Mouse (Mus musculus): ENCODE measurements at regions not wholly inside any gene's neighbourhood (a gene's known extent, or its start where the extent isn't known, plus 50 kb on each side); places are given as distances from the start of the nearest gene placed in this dataset.

- ATAC-seq (replicated peaks; ENCODE audit: insufficient number of reproducible peaks, low FRiP score, low TSS enrichment) = no peak
- Histone ChIP-seq H3K9ac (ENCODE audit: low read depth, low read length) (no peak overlapping the region), H3K27me3 (ENCODE audit: control insufficient read depth, insufficient read depth, low read length) (no peaks in the 10 kb centered on the region), H3K4me1 (ENCODE audit: control insufficient read depth, insufficient read depth, low read length) (0 out of 2 replicates have a peak, but pooled peaks cover 3% of the 10 kb centered on the region), H3K27ac (ENCODE audit: low read depth, low read length) (no peak overlapping the region), H3K4me3 (ENCODE audit: low read depth, low read length) (no peak overlapping the region), H3K36me3 (ENCODE audit: control insufficient read depth, insufficient read depth, low read length) (no peaks in the 10 kb centered on the region), H3K4me2 (no peak overlapping the region), H3K9me3 (replicated peaks; ENCODE audit: control insufficient read depth, low read length) (no peaks in the 10 kb centered on the region)
- 64% methylated on average over 5 of the region's 5 CpGs for WGBS (ENCODE audit: insufficient replicate concordance)
Measured at GRCm38 (mm10) chr6:143361149-143361725, 194.2 kb downstream of the Etnk1 start.

GRCm38 (mm10) chr6:143361963-143362362 lies 194.9 kb downstream of the Etnk1 start:
- no peaks in the 10 kb centered on the region for H3K27me3 ChIP-seq (ENCODE audit: control insufficient read depth, insufficient read depth, low read length)
- 83% methylated on average over 2 of the region's 2 CpGs for WGBS (ENCODE audit: insufficient replicate concordance)
- H3K9ac ChIP-seq (ENCODE audit: low read depth, low read length) = no peak overlapping the region
- H3K4me2 ChIP-seq = no peak overlapping the region
- no peaks in the 10 kb centered on the region for H3K9me3 ChIP-seq (replicated peaks; ENCODE audit: control insufficient read depth, low read length)
- H3K4me3 ChIP-seq (ENCODE audit: low read depth, low read length) = no peak overlapping the region
- no peak overlapping the region for H3K27ac ChIP-seq (ENCODE audit: low read depth, low read length)
- H3K4me1 ChIP-seq (ENCODE audit: control insufficient read depth, insufficient read depth, low read length) = 0 out of 2 replicates have a peak, but pooled peaks cover 3% of the 10 kb centered on the region
- H3K36me3 ChIP-seq (ENCODE audit: control insufficient read depth, insufficient read depth, low read length) = no peaks in the 10 kb centered on the region
- ATAC-seq (replicated peaks; ENCODE audit: insufficient number of reproducible peaks, low FRiP score, low TSS enrichment) = no peak

GRCm38 (mm10) chr6:143365840-143366239 lies 198.8 kb downstream of the Etnk1 start:
- H3K9me3 ChIP-seq (replicated peaks; ENCODE audit: control insufficient read depth, low read length) = no peaks in the 10 kb centered on the region
- no peak overlapping the region for H3K4me3 ChIP-seq (ENCODE audit: low read depth, low read length)
- H3K36me3 ChIP-seq (ENCODE audit: control insufficient read depth, insufficient read depth, low read length) = no peaks in the 10 kb centered on the region
- WGBS (ENCODE audit: insufficient replicate concordance) = 89% methylated on average over 5 of the region's 5 CpGs
- no peak overlapping the region for H3K4me2 ChIP-seq
- ATAC-seq (replicated peaks; ENCODE audit: insufficient number of reproducible peaks, low FRiP score, low TSS enrichment) = no peak
- H3K27me3 ChIP-seq (ENCODE audit: control insufficient read depth, insufficient read depth, low read length) = no peaks in the 10 kb centered on the region
- peaks cover 8% of the 10 kb centered on the region; the same call in 1 of the 2 replicates for H3K4me1 ChIP-seq (ENCODE audit: control insufficient read depth, insufficient read depth, low read length)
- no peak overlapping the region for H3K27ac ChIP-seq (ENCODE audit: low read depth, low read length)
- H3K9ac ChIP-seq (ENCODE audit: low read depth, low read length) = no peak overlapping the region

- Histone ChIP-seq H3K27ac (ENCODE audit: low read depth, low read length) (peak overlapping the region; percentile 62), H3K9me3 (replicated peaks; ENCODE audit: control insufficient read depth, low read length) (no peaks in the 10 kb centered on the region), H3K9ac (ENCODE audit: low read depth, low read length) (no peak overlapping the region), H3K4me2 (peak overlapping the region; percentile 9; the same call in 1 of the 2 replicates), H3K4me3 (ENCODE audit: low read depth, low read length) (no peak overlapping the region), H3K27me3 (ENCODE audit: control insufficient read depth, insufficient read depth, low read length) (no peaks in the 10 kb centered on the region), H3K36me3 (ENCODE audit: control insufficient read depth, insufficient read depth, low read length) (no peaks in the 10 kb centered on the region), H3K4me1 (ENCODE audit: control insufficient read depth, insufficient read depth, low read length) (peaks cover 8% of the 10 kb centered on the region; the same call in 1 of the 2 replicates)
- no peak for ATAC-seq (replicated peaks; ENCODE audit: insufficient number of reproducible peaks, low FRiP score, low TSS enrichment)
- 57% methylated on average over 3 of the region's 3 CpGs for WGBS (ENCODE audit: insufficient replicate concordance)
Measured at GRCm38 (mm10) chr6:143367804-143368203, 200.8 kb downstream of the Etnk1 start.

- no peak overlapping the region for H3K4me2 ChIP-seq
- 61% methylated on average over 8 of the region's 8 CpGs for WGBS (ENCODE audit: insufficient replicate concordance)
Measured at GRCm38 (mm10) chr6:143368646-143369045, 201.6 kb downstream of the Etnk1 start.

DNA sequence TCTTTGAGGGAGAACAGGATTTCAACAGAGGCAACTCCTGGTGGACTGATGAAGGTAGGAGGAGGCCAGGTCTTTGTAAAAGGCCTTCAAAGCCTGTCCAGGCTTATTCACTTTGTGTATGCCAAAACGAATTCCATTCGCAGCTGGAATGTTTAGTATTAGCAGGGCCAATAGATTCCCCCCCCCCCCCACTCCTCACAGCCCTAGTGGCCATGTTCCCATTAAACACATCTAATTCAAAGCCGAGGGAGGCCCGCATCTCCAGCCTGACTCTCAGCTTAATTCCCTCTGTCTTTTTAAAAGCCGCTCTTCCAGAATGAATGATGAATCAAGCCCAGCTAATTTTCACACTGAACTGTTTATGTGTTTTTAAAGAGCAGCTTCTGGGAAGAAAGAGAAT lies 205.5 kb downstream of the Etnk1 start:
- no peak for ATAC-seq (replicated peaks; ENCODE audit: insufficient number of reproducible peaks, low FRiP score, low TSS enrichment)
- Histone ChIP-seq H3K9ac (ENCODE audit: low read depth, low read length) (no peak overlapping the region), H3K4me1 (ENCODE audit: control insufficient read depth, insufficient read depth, low read length) (peaks cover 5% of the 10 kb centered on the region; the same call in 1 of the 2 replicates), H3K27me3 (ENCODE audit: control insufficient read depth, insufficient read depth, low read length) (no peaks in the 10 kb centered on the region), H3K9me3 (replicated peaks; ENCODE audit: control insufficient read depth, low read length) (no peaks in the 10 kb centered on the region), H3K4me3 (ENCODE audit: low read depth, low read length) (no peak overlapping the region), H3K27ac (ENCODE audit: low read depth, low read length) (no peak overlapping the region), H3K36me3 (ENCODE audit: control insufficient read depth, insufficient read depth, low read length) (no peaks in the 10 kb centered on the region), H3K4me2 (no peak overlapping the region)
- WGBS (ENCODE audit: insufficient replicate concordance) = 64% methylated on average over 5 of the region's 5 CpGs

More at GRCm38 (mm10) chr6:143368646-143369045, 201.6 kb downstream of the Etnk1 start:
- no peak overlapping the region for H3K4me3 ChIP-seq (ENCODE audit: low read depth, low read length)
- no peak overlapping the region for H3K27ac ChIP-seq (ENCODE audit: low read depth, low read length)
- peaks cover 8% of the 10 kb centered on the region; the same call in 1 of the 2 replicates for H3K4me1 ChIP-seq (ENCODE audit: control insufficient read depth, insufficient read depth, low read length)
- no peaks in the 10 kb centered on the region for H3K36me3 ChIP-seq (ENCODE audit: control insufficient read depth, insufficient read depth, low read length)
- ATAC-seq (replicated peaks; ENCODE audit: insufficient number of reproducible peaks, low FRiP score, low TSS enrichment) = no peak
- H3K27me3 ChIP-seq (ENCODE audit: control insufficient read depth, insufficient read depth, low read length) = no peaks in the 10 kb centered on the region
- no peaks in the 10 kb centered on the region for H3K9me3 ChIP-seq (replicated peaks; ENCODE audit: control insufficient read depth, low read length)
- no peak overlapping the region for H3K9ac ChIP-seq (ENCODE audit: low read depth, low read length)

GRCm38 (mm10) chr6:143373686-143374273 lies 206.8 kb downstream of the Etnk1 start:
- Histone ChIP-seq H3K9ac (ENCODE audit: low read depth, low read length) (no peak overlapping the region), H3K4me1 (ENCODE audit: control insufficient read depth, insufficient read depth, low read length) (no peaks in the 10 kb centered on the region), H3K4me3 (ENCODE audit: low read depth, low read length) (no peak overlapping the region), H3K27ac (ENCODE audit: low read depth, low read length) (no peak overlapping the region), H3K36me3 (ENCODE audit: control insufficient read depth, insufficient read depth, low read length) (no peaks in the 10 kb centered on the region), H3K9me3 (replicated peaks; ENCODE audit: control insufficient read depth, low read length) (no peaks in the 10 kb centered on the region), H3K27me3 (ENCODE audit: control insufficient read depth, insufficient read depth, low read length) (no peaks in the 10 kb centered on the region), H3K4me2 (no peak overlapping the region)
- ATAC-seq (replicated peaks; ENCODE audit: insufficient number of reproducible peaks, low FRiP score, low TSS enrichment) = 0 out of 2 replicates have a peak, but pooled peaks have one; percentile 10
- 58% methylated on average over 15 of the region's 15 CpGs for WGBS (ENCODE audit: insufficient replicate concordance)

- Histone ChIP-seq H3K4me2 (no peak overlapping the region), H3K36me3 (ENCODE audit: control insufficient read depth, insufficient read depth, low read length) (no peaks in the 10 kb centered on the region), H3K4me3 (ENCODE audit: low read depth, low read length) (no peak overlapping the region), H3K27ac (ENCODE audit: low read depth, low read length) (no peak overlapping the region), H3K27me3 (ENCODE audit: control insufficient read depth, insufficient read depth, low read length) (no peaks in the 10 kb centered on the region), H3K9ac (ENCODE audit: low read depth, low read length) (no peak overlapping the region), H3K4me1 (ENCODE audit: control insufficient read depth, insufficient read depth, low read length) (no peaks in the 10 kb centered on the region), H3K9me3 (replicated peaks; ENCODE audit: control insufficient read depth, low read length) (no peaks in the 10 kb centered on the region)
- ATAC-seq (replicated peaks; ENCODE audit: insufficient number of reproducible peaks, low FRiP score, low TSS enrichment) = no peak
- WGBS (ENCODE audit: insufficient replicate concordance) = 75% methylated on average over 21 of the region's 21 CpGs
Measured at GRCm38 (mm10) chr6:143375951-143376713, 209.1 kb downstream of the Etnk1 start.
